Mouse (Mus musculus) heart, postnatal 0 days (tissue): ENCODE data around the gene Snx29.

ENCODE experiments used
- CTCF ChIP-seq: IDR thresholded peaks from 2 replicates; pipeline ENCODE4 v1.5.1; 2016; ENCODE audit warnings: antibody characterized with exemption, control low read depth, low read depth
- EP300 ChIP-seq: IDR thresholded peaks from 2 replicates; pipeline ENCODE4 v1.6.1; 2016; ENCODE audit warnings: antibody characterized with exemption, low read depth

DNA sequence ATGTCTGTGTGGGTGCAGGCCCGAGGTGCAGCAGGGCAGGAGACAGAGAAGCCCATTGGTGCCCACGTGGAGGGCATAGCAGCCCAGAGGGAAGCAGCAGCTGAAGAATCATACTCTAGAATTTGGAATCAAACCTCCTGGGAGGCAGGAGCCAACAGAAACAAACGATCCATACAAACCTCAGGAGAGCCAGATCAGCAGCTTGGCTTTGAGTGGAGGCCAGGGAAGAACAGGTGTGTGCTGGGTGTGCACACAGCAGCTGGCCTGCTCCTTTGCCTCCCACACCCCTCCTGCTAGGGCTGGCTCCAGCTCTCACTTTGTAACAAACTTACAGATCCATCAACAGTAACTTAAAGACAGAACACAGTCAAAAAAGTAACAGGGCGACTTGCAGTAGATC lies 245.4 kb downstream of the Snx29 start:
- no peak for TF ChIP-seq EP300
- no peak for TF ChIP-seq CTCF
